Mouse (Mus musculus): ENCODE measurements around the gene Hcar2. TPM values are rescaled to one million over a fixed set of nuclear protein-coding genes. Genes with fewer than 3 reads are reported as not detected.

Hcar2 gene
- total and polyA plus RNA-seq, 2 experiments from 2014 or later: not detected

DNA sequence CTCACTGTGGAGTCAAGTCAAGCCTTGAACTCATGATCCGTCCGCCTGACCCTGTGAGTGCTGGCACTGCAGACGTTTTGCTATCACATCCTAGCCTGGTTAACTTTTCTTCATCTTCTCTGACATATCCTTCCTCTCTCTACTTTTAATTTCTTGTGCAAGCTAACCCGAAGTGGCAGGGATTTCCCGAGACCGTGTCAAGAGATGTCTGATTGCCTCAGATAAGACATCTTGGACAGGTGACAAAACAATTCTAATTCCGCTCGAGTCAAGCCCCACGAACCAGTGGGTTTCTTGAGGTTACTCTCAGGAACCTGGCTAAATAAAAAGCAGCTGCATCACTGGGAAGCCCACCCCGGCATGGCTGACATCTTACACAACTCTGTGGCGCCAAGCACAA is 6.5 kb downstream of the Hcar2 start:
- WGBS: 76% methylated on average over 11 of the region's 11 CpGs
- Histone ChIP-seq H3K4me2 (ENCODE audit: low read depth, low read length, poor library complexity, severe bottlenecking) (no peak overlapping the region), H3K4me1 (ENCODE audit: insufficient read depth, low read length) (no peaks in the 10 kb centered on the region), H3K4me3 (ENCODE audit: low read depth, low read length) (no peak overlapping the region), H3K36me3 (ENCODE audit: insufficient read depth, low read length) (no peaks in the 10 kb centered on the region), H3K9ac (replicated peaks; ENCODE audit: low read length, poor library complexity, severe bottlenecking) (no peak overlapping the region), H3K27ac (ENCODE audit: low read depth, low read length) (no peak overlapping the region), H3K9me3 (ENCODE audit: low read length) (no peaks in the 10 kb centered on the region), H3K27me3 (ENCODE audit: insufficient read depth, low read length) (no peaks in the 10 kb centered on the region)
- no peak for TF ChIP-seq CTCF (IDR thresholded peaks at IDR 0.05)
- no peak for ATAC-seq (ENCODE audit: low FRiP score)
- DNase-seq (ENCODE audit: low spot score): no peak

DNA sequence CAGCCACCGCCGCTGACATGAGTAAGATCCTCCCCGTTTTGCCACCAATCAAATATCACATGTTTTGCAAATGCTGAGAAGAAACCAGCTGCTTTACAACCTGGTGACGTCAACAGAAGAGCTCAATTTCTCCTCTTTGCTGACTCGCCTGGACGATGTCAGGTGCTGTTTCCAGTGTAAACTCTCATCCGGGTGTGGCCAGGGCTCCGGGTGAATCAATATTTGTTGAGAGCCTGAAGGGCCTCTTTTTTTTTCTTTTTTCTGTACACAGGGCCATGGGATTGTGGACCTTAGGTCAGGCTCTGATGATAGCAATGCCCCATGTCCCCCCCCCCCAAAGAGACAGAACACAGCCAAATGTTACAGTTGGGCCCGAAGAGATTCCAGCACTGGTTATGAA is 10.8 kb downstream of the Hcar2 start:
- WGBS: 90% methylated on average over 9 of the region's 9 CpGs
- Histone ChIP-seq H3K27me3 (ENCODE audit: insufficient read depth, low read length) (no peaks in the 10 kb centered on the region), H3K9me3 (ENCODE audit: low read length) (no peaks in the 10 kb centered on the region), H3K4me2 (ENCODE audit: low read depth, low read length, poor library complexity, severe bottlenecking) (no peak overlapping the region), H3K4me3 (ENCODE audit: low read depth, low read length) (no peak overlapping the region), H3K27ac (ENCODE audit: low read depth, low read length) (no peak overlapping the region), H3K36me3 (ENCODE audit: insufficient read depth, low read length) (no peaks in the 10 kb centered on the region), H3K9ac (replicated peaks; ENCODE audit: low read length, poor library complexity, severe bottlenecking) (no peak overlapping the region), H3K4me1 (ENCODE audit: insufficient read depth, low read length) (no peaks in the 10 kb centered on the region)
- ATAC-seq (ENCODE audit: low FRiP score) (no peak), DNase-seq (ENCODE audit: low spot score) (no peak)
- no peak for TF ChIP-seq CTCF (IDR thresholded peaks at IDR 0.05)

DNA sequence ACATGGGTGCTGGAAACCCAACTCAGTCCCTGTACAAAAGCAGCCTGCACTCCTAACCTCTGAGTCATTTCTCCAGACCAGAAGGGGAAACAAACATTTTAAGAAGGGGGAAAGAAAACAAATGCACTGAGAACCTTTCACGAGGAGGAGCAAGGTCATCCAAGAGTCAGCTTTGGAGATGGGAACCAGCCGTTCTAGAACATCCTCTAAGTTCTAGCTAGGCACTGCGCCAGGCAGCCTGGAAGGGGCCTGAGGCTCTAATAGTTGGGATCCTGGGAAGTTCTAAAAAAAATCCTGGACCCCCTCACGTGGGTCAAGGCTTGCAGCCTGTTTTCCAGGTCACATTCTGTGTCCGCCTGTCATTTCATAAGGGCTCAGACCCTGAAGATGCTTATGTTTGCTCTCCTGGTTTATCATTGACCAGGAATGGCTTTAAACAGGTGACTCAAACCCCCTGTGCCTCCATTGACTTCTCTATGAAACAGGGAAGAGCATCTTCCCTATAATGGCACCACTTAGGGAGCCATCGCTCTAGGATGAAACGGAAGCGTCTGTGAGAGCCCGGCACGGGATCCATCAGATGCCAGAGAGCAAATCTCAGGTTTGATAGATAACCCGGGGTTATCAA is 11.3 kb downstream of the Hcar2 start:
- H3K9me3 ChIP-seq (ENCODE audit: low read length): no peaks in the 10 kb centered on the region
- WGBS: 91% methylated on average over 11 of the region's 11 CpGs
- no peak for TF ChIP-seq CTCF (IDR thresholded peaks at IDR 0.05)
- no peaks in the 10 kb centered on the region for H3K36me3 ChIP-seq (ENCODE audit: insufficient read depth, low read length)
- H3K4me3 ChIP-seq (ENCODE audit: low read depth, low read length): no peak overlapping the region
- H3K4me2 ChIP-seq (ENCODE audit: low read depth, low read length, poor library complexity, severe bottlenecking): no peak overlapping the region
- H3K27ac ChIP-seq (ENCODE audit: low read depth, low read length): no peak overlapping the region
- ATAC-seq (ENCODE audit: low FRiP score): no peak
- H3K4me1 ChIP-seq (ENCODE audit: insufficient read depth, low read length): no peaks in the 10 kb centered on the region
- no peaks in the 10 kb centered on the region for H3K27me3 ChIP-seq (ENCODE audit: insufficient read depth, low read length)
- DNase-seq (ENCODE audit: low spot score): no peak
- H3K9ac ChIP-seq (replicated peaks; ENCODE audit: low read length, poor library complexity, severe bottlenecking): no peak overlapping the region

GRCm38 (mm10) chr5:123851398-123851797 is 13.9 kb downstream of the Hcar2 start:
- Histone ChIP-seq H3K9ac (replicated peaks; ENCODE audit: low read length, poor library complexity, severe bottlenecking) (no peak overlapping the region), H3K36me3 (ENCODE audit: insufficient read depth, low read length) (no peaks in the 10 kb centered on the region), H3K27ac (ENCODE audit: low read depth, low read length) (no peak overlapping the region), H3K4me2 (ENCODE audit: low read depth, low read length, poor library complexity, severe bottlenecking) (no peak overlapping the region), H3K4me1 (ENCODE audit: insufficient read depth, low read length) (no peaks in the 10 kb centered on the region), H3K27me3 (ENCODE audit: insufficient read depth, low read length) (no peaks in the 10 kb centered on the region), H3K9me3 (ENCODE audit: low read length) (no peaks in the 10 kb centered on the region), H3K4me3 (ENCODE audit: low read depth, low read length) (no peak overlapping the region)
- 68% methylated on average over 2 of the region's 2 CpGs for WGBS
- ATAC-seq (ENCODE audit: low FRiP score) (no peak), DNase-seq (ENCODE audit: low spot score) (no peak)
- no peak for TF ChIP-seq CTCF (IDR thresholded peaks at IDR 0.05)

GRCm38 (mm10) chr5:123844316-123844715 is 21.0 kb downstream of the Hcar2 start:
- WGBS: 95% methylated on average over 14 of the region's 14 CpGs

DNA sequence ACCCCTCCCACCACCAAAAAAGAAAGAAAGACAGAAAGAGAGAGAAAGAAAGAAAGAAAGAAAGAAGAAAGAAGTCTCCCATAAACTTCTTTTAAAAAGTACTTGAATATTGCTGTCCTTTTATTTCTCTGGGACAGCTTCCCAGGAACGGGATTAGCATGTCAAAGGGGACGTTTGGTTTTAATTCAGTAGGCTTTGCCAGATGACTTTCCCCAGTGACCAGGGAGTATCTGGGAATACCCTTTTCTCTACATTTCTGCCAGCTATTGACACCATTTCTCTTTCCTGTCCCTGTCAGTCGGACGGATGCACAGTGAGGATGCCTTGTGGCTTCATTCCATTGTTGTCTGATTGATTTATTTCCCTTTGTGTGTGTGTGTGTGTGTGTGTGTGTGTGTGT is 21.5 kb downstream of the Hcar2 start:
- Histone ChIP-seq H3K4me1 (ENCODE audit: insufficient read depth, low read length) (no peaks in the 10 kb centered on the region), H3K9me3 (ENCODE audit: low read length) (no peaks in the 10 kb centered on the region), H3K9ac (replicated peaks; ENCODE audit: low read length, poor library complexity, severe bottlenecking) (no peak overlapping the region), H3K4me3 (ENCODE audit: low read depth, low read length) (no peak overlapping the region), H3K4me2 (ENCODE audit: low read depth, low read length, poor library complexity, severe bottlenecking) (no peak overlapping the region), H3K36me3 (ENCODE audit: insufficient read depth, low read length) (no peaks in the 10 kb centered on the region), H3K27ac (ENCODE audit: low read depth, low read length) (no peak overlapping the region), H3K27me3 (ENCODE audit: insufficient read depth, low read length) (no peaks in the 10 kb centered on the region)
- 29% methylated on average over 4 of the region's 4 CpGs for WGBS
- TF ChIP-seq CTCF (IDR thresholded peaks at IDR 0.05): no peak
- ATAC-seq (ENCODE audit: low FRiP score) (no peak), DNase-seq (ENCODE audit: low spot score) (peak; percentile 56)

More at GRCm38 (mm10) chr5:123844316-123844715, 21.0 kb downstream of the Hcar2 start:
- ATAC-seq (ENCODE audit: low FRiP score) (no peak), DNase-seq (ENCODE audit: low spot score) (no peak)
- no peak for TF ChIP-seq CTCF (IDR thresholded peaks at IDR 0.05)
- H3K9me3 ChIP-seq (ENCODE audit: low read length): no peaks in the 10 kb centered on the region
- H3K27me3 ChIP-seq (ENCODE audit: insufficient read depth, low read length): no peaks in the 10 kb centered on the region
- no peak overlapping the region for H3K9ac ChIP-seq (replicated peaks; ENCODE audit: low read length, poor library complexity, severe bottlenecking)
- no peak overlapping the region for H3K4me2 ChIP-seq (ENCODE audit: low read depth, low read length, poor library complexity, severe bottlenecking)
- H3K4me3 ChIP-seq (ENCODE audit: low read depth, low read length): no peak overlapping the region
- no peak overlapping the region for H3K27ac ChIP-seq (ENCODE audit: low read depth, low read length)
- no peaks in the 10 kb centered on the region for H3K4me1 ChIP-seq (ENCODE audit: insufficient read depth, low read length)
- H3K36me3 ChIP-seq (ENCODE audit: insufficient read depth, low read length): no peaks in the 10 kb centered on the region
